Mouse (Mus musculus) heart, postnatal 0 days (tissue): ENCODE results near the gene Grin2a.

Experiments
- CTCF ChIP-seq: IDR thresholded peaks from 2 replicates; pipeline ENCODE4 v1.5.1; 2016; ENCODE audit warnings: antibody characterized with exemption, control low read depth, low read depth
- EP300 ChIP-seq: IDR thresholded peaks from 2 replicates; pipeline ENCODE4 v1.6.1; 2016; ENCODE audit warnings: antibody characterized with exemption, low read depth

DNA sequence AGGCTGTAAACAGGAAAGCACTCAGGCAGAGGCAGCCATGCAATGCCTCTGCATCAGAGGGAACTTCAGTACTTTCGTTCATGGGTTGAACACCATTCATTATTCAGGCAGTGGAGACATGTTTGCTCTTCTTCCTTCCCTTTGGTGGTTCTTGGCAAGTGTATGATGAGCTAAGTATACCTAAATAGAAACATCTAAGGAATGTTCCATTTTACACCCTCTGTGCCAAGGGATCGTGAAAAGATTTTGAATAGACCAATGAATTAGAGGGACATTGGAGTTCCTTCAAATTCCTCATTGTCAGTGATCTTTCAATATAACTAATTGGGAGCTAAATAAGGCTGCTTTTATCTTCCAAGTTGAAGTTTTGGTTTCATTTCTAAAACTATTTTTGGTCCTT lies 284.0 kb downstream of the Grin2a start:
- TF ChIP-seq CTCF (no peak), EP300 (no peak)
